Mouse (Mus musculus) MEL (cell line): ENCODE data around the gene Il34.

Experiments used
- BHLHE40 ChIP-seq: IDR thresholded peaks from 2 replicates; pipeline ENCODE4 v1.6.1; 2012; ENCODE audit warnings: low read depth, mild to moderate bottlenecking, inconsistent platforms, low read length, improper control_type of control experiment, borderline replicate concordance
- CTCF ChIP-seq, 3 experiments: IDR thresholded peaks in 2 of 3; conservative IDR thresholded peaks in 1 of 3; 2 replicates each; pipeline ENCODE4 v1.5.1; 2011 to 2012; ENCODE audit warnings: low read length in 3 of 3, low read depth in 2 of 3, mild to moderate bottlenecking in 2 of 3, improper control_type of control experiment in 1 of 3, inconsistent platforms in 1 of 3, mixed read lengths in 1 of 3, moderate library complexity in 1 of 3; ENCODE audit not compliant: control insufficient read depth in 1 of 3, insufficient read depth in 1 of 3, poor library complexity in 1 of 3, severe bottlenecking in 1 of 3
- E2F4 ChIP-seq: IDR thresholded peaks from 2 replicates; pipeline ENCODE4 v1.6.1; 2011; ENCODE audit warnings: low read depth, low read length, improper control_type of control experiment, borderline replicate concordance
- ETS1 ChIP-seq: IDR thresholded peaks from 2 replicates; pipeline ENCODE4 v1.6.1; 2012; ENCODE audit warnings: low read depth, mild to moderate bottlenecking, inconsistent platforms, low read length, improper control_type of control experiment, moderate library complexity
- HCFC1 ChIP-seq: IDR thresholded peaks from 2 replicates; pipeline ENCODE4 v1.6.1; 2012; ENCODE audit warnings: low read depth, mild to moderate bottlenecking, inconsistent platforms, low read length, improper control_type of control experiment, moderate library complexity
- MXI1 ChIP-seq: IDR thresholded peaks from 2 replicates; pipeline ENCODE4 v1.6.1; 2011; ENCODE audit warnings: mild to moderate bottlenecking, low read depth, low read length, improper control_type of control experiment
- POLR2A ChIP-seq, 2 experiments: IDR thresholded peaks; 2 replicates each; pipeline ENCODE4 v1.6.1; 2011 to 2012; ENCODE audit warnings: low read length in 2 of 2, mild to moderate bottlenecking in 2 of 2, control low read depth in 1 of 2, improper control_type of control experiment in 1 of 2, low read depth in 1 of 2, moderate library complexity in 1 of 2; ENCODE audit not compliant: control insufficient read depth in 1 of 2, insufficient read depth in 1 of 2, poor library complexity in 1 of 2
- POLR2AphosphoS2 ChIP-seq: IDR thresholded peaks from 2 replicates; pipeline ENCODE4 v1.6.1; 2011; ENCODE audit warnings: low read length, improper control_type of control experiment
- ZNF384 ChIP-seq: IDR thresholded peaks from 2 replicates; pipeline ENCODE4 v1.6.1; 2012; ENCODE audit warnings: low read depth, mild to moderate bottlenecking, inconsistent platforms, low read length, improper control_type of control experiment

GRCm38 (mm10) chr8:110705391-110706287 is 100.1 kb downstream of the Il34 start:
- TF ChIP-seq CTCF (IDR thresholded peaks at IDR 0.05 in 2 of 3, conservative IDR thresholded peaks at IDR 0.05 in 1 of 3; ENCODE audit: control insufficient read depth in 1 of 3, insufficient read depth in 1 of 3, low read depth in 2 of 3, low read length in 3 of 3, poor library complexity in 1 of 3, severe bottlenecking in 1 of 3) (no peak), BHLHE40 (no peak), POLR2AphosphoS2 (no peak), ZNF384 (no peak), ETS1 (no peak), POLR2A (IDR thresholded peaks at IDR 0.05; ENCODE audit: control insufficient read depth in 1 of 2, insufficient read depth in 1 of 2, low read depth in 1 of 2, low read length in 2 of 2, poor library complexity in 1 of 2) (no peak), E2F4 (no peak), HCFC1 (no peak), MXI1 (no peak)
